Mouse (Mus musculus): ENCODE data around the gene Mfsd4b2.

Mfsd4b2 gene

DNA sequence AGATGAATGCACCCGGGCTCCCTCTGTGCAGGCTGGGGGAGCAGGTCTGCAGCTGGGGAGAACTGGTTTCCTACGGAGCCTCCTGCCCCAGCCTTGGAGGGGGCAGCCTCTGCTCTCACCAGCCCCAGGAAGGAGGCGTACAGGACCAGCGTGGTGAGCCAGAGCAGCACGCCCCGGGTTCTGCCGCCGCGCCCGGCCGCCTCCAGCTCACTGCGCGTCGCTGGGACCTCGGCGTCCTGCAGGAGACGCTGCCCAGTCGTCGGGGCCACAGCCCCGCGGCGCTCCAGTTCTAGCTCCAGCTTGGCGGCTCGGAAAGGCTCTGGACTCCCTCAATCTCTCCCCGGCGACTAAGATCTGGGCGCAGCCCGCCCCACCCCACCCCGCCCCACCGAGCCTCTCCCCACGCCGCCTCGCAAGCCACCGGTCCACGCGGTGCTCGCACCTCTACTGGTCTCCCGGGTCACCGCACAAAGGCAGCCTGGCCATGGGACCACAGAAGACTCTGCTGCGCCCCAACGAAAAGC is at the start of gene Mfsd4b2:
TSS of gene Mfsd4b2 (minus strand) at position 308 of the 524 bp plus-strand sequence.
- TF ChIP-seq GATA4 (IDR thresholded peaks at IDR 0.05; ENCODE audit: insufficient replicate concordance, low read length) = no peak

DNA sequence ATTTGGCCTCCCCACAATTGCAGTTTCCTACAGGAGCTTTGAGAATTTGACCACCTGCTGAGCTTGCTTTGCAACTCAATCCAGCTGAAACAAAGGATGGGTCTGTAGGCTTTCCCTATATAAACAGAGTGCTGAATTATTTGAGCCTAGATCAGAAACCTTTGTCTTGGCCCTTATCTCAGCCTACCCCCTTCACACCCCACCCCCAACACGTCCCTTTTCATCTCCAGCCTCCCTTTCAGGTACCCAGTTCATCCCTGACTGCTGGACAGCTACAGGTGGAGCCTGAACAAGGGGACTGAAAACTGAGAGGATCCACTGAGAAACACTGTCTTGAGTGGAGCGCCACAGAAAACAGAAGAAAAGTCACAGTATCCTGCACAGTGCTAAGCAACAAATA is 49.0 kb upstream of the Mfsd4b2 start:
- no peak for TF ChIP-seq GATA4 (IDR thresholded peaks at IDR 0.05; ENCODE audit: insufficient replicate concordance, low read length)

DNA sequence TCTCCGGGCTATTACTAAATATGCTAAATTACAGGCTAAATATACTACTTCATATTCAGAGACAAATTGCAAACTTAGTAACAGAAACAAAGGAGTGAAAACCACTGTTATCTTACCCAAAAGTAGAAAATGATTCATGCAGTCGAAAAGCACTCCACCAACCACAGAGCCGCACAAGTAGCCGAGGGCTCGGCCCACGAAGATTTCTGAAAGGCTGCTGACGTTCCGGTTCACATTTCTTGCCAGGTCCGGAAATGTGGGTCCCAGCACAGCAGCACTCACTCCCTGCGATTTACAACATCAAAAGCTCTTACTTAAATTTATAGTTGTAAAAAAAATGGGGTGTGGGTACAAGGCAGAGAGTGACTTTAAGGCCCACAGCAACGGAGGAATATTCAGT is 48.3 kb upstream of the Mfsd4b2 start:
- TF ChIP-seq GATA4 (IDR thresholded peaks at IDR 0.05; ENCODE audit: insufficient replicate concordance, low read length) = no peak

DNA sequence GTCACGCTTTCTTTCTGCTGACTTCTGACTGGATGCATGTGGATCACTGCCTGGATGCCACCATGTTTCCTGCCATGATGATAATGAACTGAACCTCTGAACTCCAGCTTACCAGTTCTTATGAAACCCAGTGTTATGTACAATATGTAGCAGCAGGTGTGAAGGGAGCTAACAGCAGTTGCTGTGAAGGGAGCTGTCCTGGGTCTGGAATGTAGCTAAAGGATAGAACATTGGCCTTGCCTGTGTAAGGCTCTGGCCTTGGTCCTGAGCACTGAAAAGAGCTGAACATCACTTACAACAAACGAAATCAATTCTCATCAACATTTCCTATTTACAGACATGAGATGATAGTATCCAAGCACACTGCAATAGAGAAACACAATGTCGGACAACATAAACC is 40.8 kb upstream of the Mfsd4b2 start:
- no peak for TF ChIP-seq GATA4 (IDR thresholded peaks at IDR 0.05; ENCODE audit: insufficient replicate concordance, low read length)

DNA sequence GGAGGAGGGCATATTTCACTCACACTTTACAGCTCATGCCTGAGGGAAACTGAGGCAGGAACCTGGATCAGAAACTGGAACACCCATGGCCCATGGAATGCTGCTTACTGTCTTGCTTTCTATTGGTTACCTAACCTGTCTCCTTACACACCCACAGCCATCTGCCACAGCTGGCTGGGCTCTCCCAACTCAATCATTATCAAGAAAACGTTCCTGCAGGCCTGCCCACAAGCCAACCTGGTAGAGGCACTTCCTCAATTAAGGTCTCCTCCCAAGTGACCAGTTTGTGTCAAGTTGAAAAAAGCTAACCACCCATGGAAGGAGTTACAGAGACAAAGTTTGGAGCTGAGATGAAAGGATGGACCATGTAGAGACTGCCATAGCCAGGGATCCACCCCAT is 35.2 kb upstream of the Mfsd4b2 start:
- TF ChIP-seq GATA4 (IDR thresholded peaks at IDR 0.05; ENCODE audit: insufficient replicate concordance, low read length) = no peak

DNA sequence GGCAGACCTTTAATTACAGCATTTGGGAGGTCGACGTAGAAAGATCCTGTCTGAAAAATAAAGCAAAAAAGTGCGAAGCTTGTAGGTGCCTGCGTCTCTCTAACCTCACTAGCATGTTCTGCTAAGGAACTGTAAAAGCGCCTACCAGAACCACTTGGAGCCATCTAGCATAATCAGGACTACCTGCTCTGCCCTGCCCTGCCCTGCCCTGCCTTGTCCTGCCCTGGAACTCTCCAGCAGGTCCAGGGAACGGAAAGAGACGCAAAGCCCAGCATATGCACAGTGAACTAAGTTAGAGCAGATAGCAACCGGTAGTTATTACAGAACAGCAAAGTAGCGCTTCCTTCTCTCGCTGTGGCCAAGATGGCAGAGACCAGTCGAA is 33.7 kb upstream of the Mfsd4b2 start:
- TF ChIP-seq GATA4 (IDR thresholded peaks at IDR 0.05; ENCODE audit: insufficient replicate concordance, low read length) = no peak

DNA sequence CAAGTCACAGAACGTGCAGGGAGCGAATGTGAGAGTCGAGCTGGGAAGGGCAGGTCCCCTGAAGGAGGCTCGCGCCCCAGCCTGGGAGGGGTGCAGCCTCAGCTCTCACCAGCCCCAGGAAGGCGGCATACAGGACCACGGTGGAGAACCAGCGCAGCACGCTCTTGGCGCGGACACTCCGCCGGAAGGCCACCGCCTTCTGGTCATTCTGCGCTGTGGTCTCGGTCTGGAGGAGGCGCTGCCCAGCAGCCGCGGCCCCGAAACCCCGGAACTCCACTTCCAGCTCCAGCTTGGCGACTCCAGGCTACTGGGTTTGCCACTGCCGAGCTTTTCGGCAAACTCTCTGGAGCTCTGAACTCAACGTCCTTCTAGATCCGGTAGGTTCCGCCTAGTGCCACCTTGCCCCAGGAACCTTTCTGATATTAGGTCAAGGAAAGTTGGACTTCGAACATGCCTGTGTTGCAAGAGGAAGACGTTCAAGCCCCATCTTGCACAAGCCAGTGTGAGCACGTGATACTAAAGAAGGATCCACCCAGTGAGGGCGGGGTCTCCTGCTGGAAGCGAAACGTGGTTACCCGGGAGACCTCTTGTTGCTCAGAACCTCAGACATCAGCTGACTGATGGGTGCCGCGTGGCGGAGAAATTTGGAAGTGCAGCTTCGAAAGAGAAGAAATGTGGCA is 33.2 kb upstream of the Mfsd4b2 start, which contains the start of gene Mfsd4b3:
TSS of gene Mfsd4b3 (minus strand) at position 393 of the 680 bp plus-strand sequence.
- TF ChIP-seq GATA4 (IDR thresholded peaks at IDR 0.05; ENCODE audit: insufficient replicate concordance, low read length) = no peak; the same call in 1 of the 2 replicates

DNA sequence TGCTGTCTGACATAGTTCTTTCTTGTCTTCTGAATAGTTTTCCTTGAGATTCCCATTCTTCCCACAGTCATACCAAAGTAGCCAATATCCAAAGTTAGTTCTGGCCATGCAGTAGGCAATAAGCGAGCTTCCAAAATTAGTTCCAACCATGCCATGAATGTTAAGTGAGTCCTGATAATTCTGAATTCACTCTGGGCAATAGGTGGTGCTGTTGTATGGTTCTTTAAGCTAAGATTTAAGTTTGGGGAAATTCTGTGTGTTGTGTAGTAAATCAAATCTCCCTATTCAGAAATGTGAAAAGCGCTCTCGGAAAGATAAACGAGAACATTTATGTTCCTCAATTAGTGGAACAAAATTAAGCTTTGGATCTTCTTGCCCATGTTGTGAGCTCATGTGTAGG is 31.5 kb upstream of the Mfsd4b2 start:
- no peak for TF ChIP-seq GATA4 (IDR thresholded peaks at IDR 0.05; ENCODE audit: insufficient replicate concordance, low read length)

DNA sequence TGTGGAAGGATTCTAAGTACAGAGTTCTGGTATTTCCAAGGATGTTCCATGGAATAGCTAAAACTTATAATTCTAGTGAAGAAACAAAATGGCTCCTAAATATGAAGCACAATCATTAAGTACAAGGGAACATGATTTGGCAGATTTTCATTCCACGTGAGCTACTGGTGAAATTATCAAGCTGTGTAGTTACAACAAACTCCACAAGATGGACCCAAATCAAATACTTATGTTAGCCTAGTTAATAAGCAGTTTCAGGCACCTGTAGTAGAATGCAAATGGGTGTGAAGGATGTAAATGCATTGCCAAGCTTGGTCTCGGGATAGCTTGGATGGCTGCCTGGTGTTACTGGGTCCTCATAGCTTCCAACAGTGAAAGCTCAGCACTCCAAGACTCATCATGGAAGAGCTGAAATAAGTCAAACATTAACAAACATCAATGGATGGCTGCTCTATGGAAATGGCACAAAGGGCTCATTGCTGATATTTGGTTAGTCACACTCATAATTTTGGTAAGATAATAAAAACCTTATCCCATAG is 29.7 kb upstream of the Mfsd4b2 start:
- TF ChIP-seq GATA4 (IDR thresholded peaks at IDR 0.05; ENCODE audit: insufficient replicate concordance, low read length) = no peak

DNA sequence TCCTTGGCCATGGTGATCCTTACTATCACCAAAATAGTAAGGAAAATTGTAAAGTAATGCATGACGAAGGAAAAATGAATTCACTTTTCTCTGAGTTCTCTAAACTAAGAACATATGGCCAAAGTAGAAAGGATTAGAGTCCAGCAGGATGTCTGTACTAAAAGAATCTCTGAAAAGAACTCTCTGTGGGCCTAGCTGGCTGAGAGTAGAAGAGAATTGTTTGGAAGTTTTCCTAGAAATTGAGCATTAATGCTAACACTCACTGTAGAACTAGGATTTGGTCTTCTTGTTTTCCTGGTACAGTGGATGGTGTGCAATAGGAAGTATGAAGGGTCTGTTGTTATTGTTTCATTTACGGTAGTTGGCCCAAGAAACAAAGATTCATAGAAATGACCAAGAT is 28.4 kb upstream of the Mfsd4b2 start:
- TF ChIP-seq GATA4 (IDR thresholded peaks at IDR 0.05; ENCODE audit: insufficient replicate concordance, low read length) = no peak

DNA sequence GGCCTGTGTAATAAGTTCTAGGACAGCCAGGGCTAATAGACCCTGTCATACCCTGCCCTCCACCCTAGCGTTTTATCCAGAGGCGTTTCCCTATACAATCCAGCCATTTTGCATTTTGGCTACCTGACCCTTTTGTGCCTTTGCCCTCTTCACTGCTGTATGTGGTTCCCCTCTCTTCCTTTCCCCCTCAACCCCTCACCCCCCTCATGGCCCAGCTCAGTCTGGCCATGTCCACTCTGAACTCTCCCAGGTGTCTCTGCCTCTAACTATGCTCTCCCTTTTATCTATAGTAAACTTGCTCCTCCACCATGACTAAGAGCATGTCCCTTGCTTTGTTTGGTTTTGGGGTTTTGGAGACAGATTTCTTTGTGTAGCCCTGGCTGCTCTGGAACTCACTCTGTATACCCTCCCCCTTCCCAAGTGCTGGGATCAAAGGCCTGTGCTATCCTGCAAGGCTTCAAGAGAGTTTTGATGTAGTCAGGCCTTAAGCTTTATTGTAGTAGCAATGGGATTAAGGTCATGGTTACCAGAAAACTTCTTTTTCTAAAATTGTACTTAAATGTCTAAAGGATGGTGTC is 22.7 kb upstream of the Mfsd4b2 start:
- no peak for TF ChIP-seq GATA4 (IDR thresholded peaks at IDR 0.05; ENCODE audit: insufficient replicate concordance, low read length)

DNA sequence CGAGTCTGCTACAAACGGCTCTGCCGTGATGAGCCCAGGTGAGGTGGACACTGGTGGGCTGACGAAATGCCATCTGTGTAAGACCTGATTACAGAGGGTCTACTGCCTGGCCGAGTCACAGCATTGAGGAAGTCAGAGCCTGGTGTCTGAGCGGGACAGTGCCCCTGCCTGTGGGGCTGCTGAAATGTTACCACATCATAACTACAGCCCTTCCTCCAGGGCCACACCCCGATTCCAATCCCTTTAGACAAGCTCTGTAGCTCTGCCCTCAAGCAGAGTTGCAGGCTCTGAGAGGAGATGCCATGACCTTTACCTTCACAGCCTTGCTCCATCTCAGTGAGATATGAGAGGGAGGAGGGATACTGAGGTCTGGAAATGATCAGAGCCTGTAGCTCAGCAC is 9.8 kb upstream of the Mfsd4b2 start:
- no peak for TF ChIP-seq GATA4 (IDR thresholded peaks at IDR 0.05; ENCODE audit: insufficient replicate concordance, low read length)

DNA sequence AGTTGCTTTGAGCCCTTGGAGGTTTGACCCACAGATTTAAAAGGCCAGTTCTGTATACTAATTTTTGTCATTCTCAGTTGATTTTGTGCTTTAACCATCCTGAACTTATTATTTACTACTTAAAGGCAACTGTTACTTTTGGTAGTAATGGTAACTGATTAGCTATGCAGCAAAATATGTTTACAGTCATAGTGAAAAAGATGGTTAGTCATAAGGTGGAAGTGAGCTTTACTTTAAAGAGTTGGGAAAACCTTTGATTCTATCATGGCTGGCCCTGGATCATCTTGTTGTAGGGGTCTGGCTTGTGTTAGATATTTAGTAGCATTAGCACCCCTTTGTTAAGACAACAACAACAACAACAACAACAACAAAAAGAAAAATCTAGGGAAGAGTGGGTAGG is 14.1 kb downstream of the Mfsd4b2 start:
- no peak for TF ChIP-seq GATA4 (IDR thresholded peaks at IDR 0.05; ENCODE audit: insufficient replicate concordance, low read length)

DNA sequence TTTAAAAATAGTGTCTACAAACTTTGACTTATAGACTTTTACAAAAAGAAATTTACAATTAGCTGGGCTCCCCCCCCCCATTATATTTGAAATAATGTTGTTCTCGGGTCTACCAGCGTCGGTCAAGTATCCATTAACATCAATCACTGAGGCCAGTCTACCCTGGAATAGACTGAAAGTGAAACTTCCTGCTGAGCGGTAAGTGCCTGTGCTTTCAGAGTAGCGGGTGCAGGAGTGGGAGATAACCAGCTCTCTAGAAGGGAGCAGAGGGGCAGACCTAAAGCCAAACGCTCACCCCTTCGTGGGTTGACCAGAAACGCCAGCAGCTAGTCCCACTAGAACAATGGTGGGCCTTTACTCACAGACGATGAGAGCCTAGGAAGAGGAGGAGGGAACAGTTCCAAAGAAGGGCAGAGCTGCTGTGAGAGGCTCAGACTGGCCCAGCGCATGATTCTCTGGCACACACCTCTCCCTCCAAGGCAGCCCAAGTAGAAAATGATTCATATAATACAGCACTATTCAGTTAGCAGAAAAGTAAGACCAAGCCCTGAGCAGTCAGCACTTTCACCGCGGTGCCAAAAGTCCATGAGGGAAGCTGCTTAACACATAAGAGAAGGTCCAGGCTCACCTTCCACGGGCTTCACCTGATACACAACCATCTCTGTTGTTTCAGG is 17.8 kb downstream of the Mfsd4b2 start:
- no peak for TF ChIP-seq GATA4 (IDR thresholded peaks at IDR 0.05; ENCODE audit: insufficient replicate concordance, low read length)

DNA sequence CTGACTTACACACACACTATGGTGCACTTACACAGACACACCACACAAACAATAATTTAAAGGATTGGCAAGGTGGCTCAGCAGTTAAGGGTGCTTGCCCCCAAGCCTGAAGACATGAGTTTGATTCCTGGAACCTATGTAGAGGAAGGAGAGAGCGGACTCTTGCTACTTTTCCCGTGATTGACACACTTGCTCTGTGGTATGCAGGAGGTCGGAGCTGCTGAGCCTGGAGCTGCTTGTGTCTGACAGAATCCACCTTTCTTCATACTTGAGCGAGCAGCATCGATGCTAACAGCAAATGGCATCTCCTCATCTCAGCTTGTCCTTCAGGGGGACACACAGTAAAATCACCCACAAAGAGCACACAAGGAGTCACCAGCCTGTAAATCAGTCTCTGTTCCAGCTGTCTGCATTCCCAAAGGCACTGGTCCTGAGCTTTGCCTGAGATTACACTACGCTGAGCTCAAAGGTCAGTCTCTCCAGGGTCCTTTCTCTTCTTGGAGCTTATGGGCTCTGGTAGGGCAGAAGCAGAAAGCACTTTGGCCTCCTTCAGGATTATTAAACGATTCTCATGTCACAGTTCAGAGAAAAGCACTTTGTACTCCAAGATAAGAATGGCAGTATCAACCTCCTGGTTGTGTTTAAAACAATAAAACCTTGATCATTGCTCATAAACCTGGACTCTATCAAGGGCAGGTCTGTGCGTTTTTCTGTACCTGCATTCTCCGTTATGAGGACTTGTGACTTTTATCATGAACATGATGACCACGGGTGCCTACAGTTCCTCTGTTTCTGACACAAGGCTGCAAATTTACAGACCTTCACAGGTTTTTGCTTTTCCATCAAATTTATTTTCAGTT is 19.7 kb downstream of the Mfsd4b2 start:
- no peak for TF ChIP-seq GATA4 (IDR thresholded peaks at IDR 0.05; ENCODE audit: insufficient replicate concordance, low read length)

Data from liver, adult (tissue).